Mouse (Mus musculus): ENCODE measurements at regions not wholly inside any gene's neighbourhood (a gene's known extent, or its start where the extent isn't known, plus 50 kb on each side); places are given as distances from the start of the nearest gene placed in this dataset.

- no peak for DNase-seq
These were observed 55.7 kb downstream of the Id4 start for GRCm38 (mm10) chr13:48316747-48317146.

- DNase-seq, result no peak
These were observed 56.4 kb downstream of the Id4 start for GRCm38 (mm10) chr13:48317457-48317856.

- DNase-seq, result no peak
These were observed 58.0 kb downstream of the Id4 start for GRCm38 (mm10) chr13:48319001-48319400.

- no peak for DNase-seq
These were observed 63.3 kb downstream of the Id4 start for GRCm38 (mm10) chr13:48324290-48324718.

- DNase-seq, result no peak
These were observed 69.6 kb downstream of the Id4 start for GRCm38 (mm10) chr13:48330619-48331018.

GRCm38 (mm10) chr13:48336135-48336534 lies 75.1 kb downstream of the Id4 start:
- no peak for DNase-seq

- no peak for DNase-seq
These were observed 75.6 kb downstream of the Id4 start for GRCm38 (mm10) chr13:48336602-48337001.

GRCm38 (mm10) chr13:48338561-48338960 lies 77.5 kb downstream of the Id4 start:
- peak in 1 of 2 experiments; percentile 31 for DNase-seq

GRCm38 (mm10) chr13:48350124-48350523 lies 89.1 kb downstream of the Id4 start:
- no peak for DNase-seq

GRCm38 (mm10) chr13:48350955-48351354 lies 89.9 kb downstream of the Id4 start:
- DNase-seq, result no peak

GRCm38 (mm10) chr13:48357118-48357517 lies 96.1 kb downstream of the Id4 start:
- DNase-seq, result no peak

GRCm38 (mm10) chr13:48357640-48358039 lies 96.6 kb downstream of the Id4 start:
- DNase-seq, result no peak

GRCm38 (mm10) chr13:48371060-48371459 lies 110.0 kb downstream of the Id4 start:
- DNase-seq, result no peak

GRCm38 (mm10) chr13:48376405-48376804 lies 115.4 kb downstream of the Id4 start:
- DNase-seq, result no peak

- no peak for DNase-seq
These were observed 122.8 kb downstream of the Id4 start for GRCm38 (mm10) chr13:48383580-48384445.

GRCm38 (mm10) chr13:48384901-48385300 lies 123.9 kb downstream of the Id4 start:
- DNase-seq, result no peak

- no peak for DNase-seq
These were observed 122.1 kb downstream of the Zfp169 start for GRCm38 (mm10) chr13:48391126-48391525.

- no peak for DNase-seq
These were observed 115.5 kb downstream of the Zfp169 start for GRCm38 (mm10) chr13:48397761-48398160.

- DNase-seq, result no peak
These were observed 114.6 kb downstream of the Zfp169 start for GRCm38 (mm10) chr13:48398617-48399016.

- DNase-seq, result no peak
These were observed 110.9 kb downstream of the Zfp169 start for GRCm38 (mm10) chr13:48402316-48402715.

- no peak for DNase-seq
These were observed 90.6 kb downstream of the Zfp169 start for GRCm38 (mm10) chr13:48422438-48423329.

GRCm38 (mm10) chr13:48426816-48427215 lies 86.4 kb downstream of the Zfp169 start:
- no peak for DNase-seq

GRCm38 (mm10) chr13:48436659-48437345 lies 76.4 kb downstream of the Zfp169 start:
- DNase-seq, result no peak

All from lung, adult 18-20 months (tissue).